Mouse (Mus musculus) neutrophil, adult 5-6 weeks (primary cell): ENCODE results near the gene Sobp. TPM values are rescaled to one million over a fixed set of nuclear protein-coding genes. Genes with fewer than 3 reads are reported as not detected.

Source experiments
- ATAC-seq: fragments of 151-379, 151-347 bp; 2 replicates; pipeline ENCODE4 v1.8.0; 2017; ENCODE audit warnings: mild to moderate bottlenecking, moderate TSS enrichment; ENCODE audit not compliant: insufficient number of reproducible peaks, poor library complexity, low FRiP score, severe bottlenecking; ENCODE audit errors: extremely low read depth
- total RNA-seq: library from RNA; stranded (forward); fragments of 200-1000 nt; gene quantifications from 2 replicates; pipeline ENCODE4 v1.2.3, GENCODE M21; 2017

Sobp gene
- total RNA-seq, 1 experiment from 2014 or later, result not detected

GRCm38 (mm10) chr10:43164406-43164805 is 9.9 kb downstream of the Sobp start:
- ATAC-seq, result no peak

- no peak for ATAC-seq
Measured at GRCm38 (mm10) chr10:43162318-43162717, 12.0 kb downstream of the Sobp start.

GRCm38 (mm10) chr10:43159333-43159732 is 15.0 kb downstream of the Sobp start:
- ATAC-seq, result no peak

- ATAC-seq, result no peak
Measured at GRCm38 (mm10) chr10:43158917-43159316, 15.4 kb downstream of the Sobp start.

- ATAC-seq, result no peak
Measured at GRCm38 (mm10) chr10:43155046-43155560, 19.2 kb downstream of the Sobp start.

- ATAC-seq, result no peak
Measured at GRCm38 (mm10) chr10:43152643-43153042, 21.7 kb downstream of the Sobp start.

- ATAC-seq, result no peak
Measured at GRCm38 (mm10) chr10:43148456-43148855, 25.9 kb downstream of the Sobp start.

GRCm38 (mm10) chr10:43143173-43143572 is 31.2 kb downstream of the Sobp start:
- no peak for ATAC-seq

- ATAC-seq, result no peak
Measured at GRCm38 (mm10) chr10:43134027-43134426, 40.3 kb downstream of the Sobp start.

GRCm38 (mm10) chr10:43128750-43129149 is 45.6 kb downstream of the Sobp start:
- ATAC-seq, result no peak

GRCm38 (mm10) chr10:43124561-43124960 is 49.8 kb downstream of the Sobp start:
- ATAC-seq, result no peak

- no peak for ATAC-seq
Measured at GRCm38 (mm10) chr10:43124156-43124555, 50.2 kb downstream of the Sobp start.

- no peak for ATAC-seq
Measured at GRCm38 (mm10) chr10:43123422-43123821, 50.9 kb downstream of the Sobp start.

GRCm38 (mm10) chr10:43120688-43121450 is 53.5 kb downstream of the Sobp start:
- ATAC-seq, result no peak

- ATAC-seq, result no peak
Measured at GRCm38 (mm10) chr10:43116083-43116927, 58.0 kb downstream of the Sobp start.

GRCm38 (mm10) chr10:43112296-43112695 is 62.0 kb downstream of the Sobp start:
- ATAC-seq, result no peak

GRCm38 (mm10) chr10:43106616-43107015 is 67.7 kb downstream of the Sobp start:
- ATAC-seq, result no peak

- ATAC-seq, result no peak
Measured at GRCm38 (mm10) chr10:43106196-43106595, 68.1 kb downstream of the Sobp start.

- ATAC-seq, result no peak
Measured at GRCm38 (mm10) chr10:43100513-43100912, 73.8 kb downstream of the Sobp start.

- no peak for ATAC-seq
Measured at GRCm38 (mm10) chr10:43099229-43099628, 75.1 kb downstream of the Sobp start.
